Mouse (Mus musculus) lung, postnatal 0 days (tissue): ENCODE data around the gene Gm47289.

ENCODE experiments used
- CTCF ChIP-seq: IDR thresholded peaks from 2 replicates; pipeline ENCODE4 v1.5.1; 2016; ENCODE audit warnings: antibody characterized with exemption, mild to moderate bottlenecking
- EP300 ChIP-seq: IDR thresholded peaks from 2 replicates; pipeline ENCODE4 v1.6.1; 2016; ENCODE audit warnings: antibody characterized with exemption, mild to moderate bottlenecking, control low read depth

GRCm38 (mm10) chr9:119149601-119150000 lies 9.4 kb upstream of the Gm47289 start:
- TF ChIP-seq CTCF, result no peak
- no peak for TF ChIP-seq EP300
